Mouse (Mus musculus): ENCODE results near the gene Gm42688.
A peak's percentile ranks its signal among the peaks of the same experiment; 100 is the strongest.

The Gm42688 gene

DNA sequence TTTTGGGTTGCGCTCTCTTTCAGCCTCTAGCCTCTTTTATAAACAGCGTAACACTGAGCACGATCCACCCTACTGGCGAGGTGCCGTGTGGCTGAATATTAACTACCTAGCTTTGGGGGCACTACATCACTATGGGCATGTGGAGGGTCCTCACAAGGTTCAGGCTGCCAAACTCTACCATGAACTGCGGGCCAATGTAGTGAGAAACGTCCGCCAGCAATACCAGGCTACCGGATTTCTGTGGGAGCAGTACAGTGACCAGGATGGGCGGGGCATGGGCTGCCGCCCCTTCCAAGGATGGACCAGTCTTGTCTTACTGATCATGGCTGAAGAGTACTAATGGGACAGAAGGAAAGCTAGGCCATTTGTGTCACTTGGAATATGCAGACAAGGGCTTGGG, 17.0 kb downstream of the Gm42688 start:
- DNase-seq, result no peak

- no peak for DNase-seq
Observed at GRCm38 (mm10) chr6:83118825-83119733, 17.7 kb downstream of the Gm42688 start.

DNA sequence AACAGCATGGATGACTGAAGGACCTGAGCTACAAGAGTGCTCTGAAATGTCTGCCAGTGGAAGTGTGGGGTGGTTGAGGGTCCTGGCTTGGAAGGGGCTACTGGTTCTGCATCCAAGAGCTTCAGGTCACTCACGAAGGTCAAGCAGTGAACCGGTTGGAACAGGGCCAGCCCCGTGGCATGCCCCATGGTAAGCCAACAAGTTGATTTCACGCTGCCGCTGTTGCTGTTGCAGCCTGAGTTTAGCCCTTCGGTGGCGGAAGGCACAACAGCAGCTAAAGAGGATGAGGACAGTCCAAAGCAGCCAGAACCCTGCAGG, 18.3 kb downstream of the Gm42688 start:
- no peak for DNase-seq

- DNase-seq, result peak; percentile 97 to 99
Observed at GRCm38 (mm10) chr6:83120930-83121862, 19.8 kb downstream of the Gm42688 start, which contains the start of gene Wbp1. TSS of gene Wbp1 (minus strand) at chr6:83121559.

- DNase-seq, result no peak
Observed at GRCm38 (mm10) chr6:83121863-83122710, 20.7 kb downstream of the Gm42688 start.

- no peak for DNase-seq
Observed at GRCm38 (mm10) chr6:83122961-83123360, 21.5 kb downstream of the Gm42688 start.

- DNase-seq, result peak; percentile 93 to 94
Observed at GRCm38 (mm10) chr6:83124851-83125312, 23.5 kb downstream of the Gm42688 start.

DNA sequence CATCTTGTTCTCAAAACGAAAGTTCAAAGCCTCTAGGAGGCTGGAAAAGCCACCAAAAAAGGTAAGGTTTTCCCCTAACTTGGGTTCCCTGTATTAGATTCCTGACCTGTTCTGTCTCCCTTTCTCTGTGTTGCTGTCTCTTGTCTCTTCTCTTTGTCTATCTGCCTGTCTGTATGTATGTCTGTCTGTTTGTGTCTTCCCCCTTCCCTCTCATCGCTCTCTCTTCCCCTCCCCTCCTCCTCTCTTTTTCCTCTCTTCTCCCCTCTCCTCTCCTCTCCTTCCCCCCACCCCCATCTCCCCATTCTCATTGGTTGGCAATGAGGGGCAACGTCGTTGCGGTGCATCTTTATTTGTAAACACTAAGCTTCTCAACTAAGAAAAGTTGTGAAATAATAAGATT, 23.9 kb downstream of the Gm42688 start, which contains the start of gene Ino80b:
Gene Ino80b (minus strand): TSS at position 101 of the 400 bp plus-strand sequence.
- DNase-seq, result no peak

DNA sequence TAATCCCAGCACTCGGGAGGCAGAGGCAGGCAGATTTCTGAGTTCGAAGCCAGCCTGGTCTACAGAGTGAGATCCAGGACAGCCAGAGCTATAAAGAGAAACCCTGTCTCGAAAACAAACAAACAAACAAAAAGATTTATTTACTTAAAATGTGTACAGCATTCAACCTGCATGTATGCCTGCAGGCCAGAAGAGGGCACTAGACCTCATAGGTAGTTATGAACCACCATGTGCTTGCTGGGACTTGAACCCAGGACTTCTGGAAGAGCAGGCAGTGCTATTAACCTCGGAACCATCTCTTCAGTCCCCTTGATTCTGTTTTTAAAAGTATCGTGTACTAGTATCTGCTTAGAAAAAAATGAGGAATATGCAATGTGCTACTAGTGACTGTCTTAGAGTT, 26.0 kb downstream of the Gm42688 start:
- DNase-seq, result no peak

- peak; percentile 77 to 88 for DNase-seq
Observed at GRCm38 (mm10) chr6:83131469-83132034, 30.1 kb downstream of the Gm42688 start.

- DNase-seq, result no peak
Observed at GRCm38 (mm10) chr6:83132176-83132919, 30.9 kb downstream of the Gm42688 start.

GRCm38 (mm10) chr6:83134226-83134625, 32.8 kb downstream of the Gm42688 start:
- DNase-seq, result peak in 1 of 2 experiments; percentile 61

GRCm38 (mm10) chr6:83134951-83135513, 33.6 kb downstream of the Gm42688 start, which contains the start of gene Rtkn:
TSS of gene Rtkn (plus strand) at chr6:83135463.
- peak; percentile 64 to 80 for DNase-seq

DNA sequence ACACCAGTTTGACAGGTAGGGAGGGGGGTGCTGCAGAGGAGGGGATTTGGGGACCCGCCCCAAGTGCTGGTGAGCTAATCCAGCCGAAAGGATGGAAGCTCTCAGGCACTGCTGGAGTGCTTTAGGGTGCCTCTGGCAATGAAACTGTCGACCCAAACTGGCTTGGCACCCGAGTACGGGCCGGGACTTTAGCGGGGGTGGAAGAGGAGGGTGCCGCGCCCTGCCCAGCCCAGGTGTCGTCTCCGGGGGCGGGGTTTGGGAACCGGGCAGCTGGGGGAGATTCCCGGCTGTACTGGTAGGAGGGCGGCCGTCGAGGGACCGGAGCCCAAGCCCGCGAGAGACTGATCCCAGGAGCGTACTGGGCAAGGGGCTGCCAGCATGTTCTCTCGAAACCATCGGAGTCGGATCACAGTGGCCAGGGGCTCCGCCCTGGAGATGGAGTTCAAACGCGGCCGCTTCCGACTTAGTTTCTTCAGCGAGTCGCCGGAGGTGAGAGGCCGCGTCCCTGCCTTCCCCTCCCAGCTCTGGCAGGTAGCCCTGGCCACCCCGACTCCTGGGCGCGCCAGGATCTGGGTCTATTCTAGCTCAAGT, 34.2 kb downstream of the Gm42688 start:
- peak; percentile 72 to 73 for DNase-seq

GRCm38 (mm10) chr6:83136291-83136880, 35.0 kb downstream of the Gm42688 start:
- no peak for DNase-seq

DNA sequence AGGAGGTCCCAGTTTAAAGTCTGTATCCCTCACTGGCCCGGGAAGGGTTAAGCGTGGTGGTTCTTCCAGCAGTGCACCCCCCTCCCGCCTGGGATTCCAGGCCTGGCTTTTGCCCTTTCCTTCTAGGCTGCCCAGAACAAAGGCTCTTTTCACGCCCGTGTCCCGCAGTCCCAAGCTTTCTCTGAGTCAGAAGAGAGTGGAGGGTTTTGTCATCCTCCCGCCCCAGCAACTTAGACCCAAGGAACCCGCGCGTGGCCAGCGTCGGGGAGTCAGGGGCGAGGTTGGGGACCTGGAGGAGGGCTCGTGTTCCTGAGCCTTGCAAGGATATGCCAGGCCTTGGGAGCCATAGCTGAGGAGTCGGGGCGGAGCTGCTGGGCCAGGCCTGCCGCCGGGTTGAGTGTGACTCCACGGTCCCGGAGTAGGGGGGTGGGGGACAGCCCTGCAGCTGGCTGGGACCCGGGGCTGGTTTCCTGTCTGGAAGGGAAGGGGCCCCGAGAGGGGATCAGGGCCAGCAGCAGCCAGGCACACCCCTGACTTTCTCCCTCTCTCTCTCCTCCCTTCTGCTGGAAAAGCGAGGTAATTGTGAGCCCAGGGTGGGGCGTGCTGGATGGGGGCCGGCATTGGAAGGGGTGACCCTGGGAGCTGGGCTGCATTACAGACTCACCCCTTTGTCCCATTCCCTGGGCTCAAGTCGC, 35.6 kb downstream of the Gm42688 start:
- DNase-seq, result peak in 1 of 2 experiments; percentile 67

GRCm38 (mm10) chr6:83137576-83137950, 36.1 kb downstream of the Gm42688 start:
- peak; percentile 88 to 91 for DNase-seq

- no peak for DNase-seq
Observed at GRCm38 (mm10) chr6:83138056-83138455, 36.6 kb downstream of the Gm42688 start.

DNA sequence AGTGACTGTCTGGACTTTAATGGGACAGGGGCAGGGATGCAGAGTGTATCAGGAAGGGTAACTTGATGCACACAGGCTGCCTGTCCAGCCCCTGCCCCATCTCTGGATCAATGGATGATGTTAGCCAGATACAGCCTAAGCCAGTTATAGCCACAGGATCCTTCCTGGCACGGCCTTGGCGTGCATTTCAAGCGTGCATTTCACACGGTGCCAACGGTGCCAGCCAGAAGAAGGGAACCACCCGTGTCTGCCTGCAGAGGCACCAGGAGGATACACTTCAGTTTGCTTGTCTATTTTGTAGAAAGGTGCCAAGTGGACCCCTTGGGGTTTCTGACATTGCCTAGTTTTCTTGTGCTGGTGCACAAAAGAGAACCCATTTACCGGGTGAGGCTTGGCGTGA, 38.6 kb downstream of the Gm42688 start:
- no peak for DNase-seq

Measured in kidney, adult 8-10 months (tissue).